Mouse (Mus musculus) gastrocnemius, postnatal 25 days (tissue): ENCODE results near the gene Mst1. TPM values are rescaled to one million over a fixed set of nuclear protein-coding genes. Genes with fewer than 3 reads are reported as not detected.

Experiments
- DNase-seq: peaks from one replicate; pipeline ENCODE4 v3.0.0; 2022
- total RNA-seq, 2 experiments: library from RNA; stranded (reverse); gene quantifications; 1 replicate in 1 of 2; 2 replicates in 1 of 2; pipeline ENCODE4 v1.2.3; 2021

Mst1 gene
- total RNA-seq, 2 experiments from 2014 or later = not detected

DNA sequence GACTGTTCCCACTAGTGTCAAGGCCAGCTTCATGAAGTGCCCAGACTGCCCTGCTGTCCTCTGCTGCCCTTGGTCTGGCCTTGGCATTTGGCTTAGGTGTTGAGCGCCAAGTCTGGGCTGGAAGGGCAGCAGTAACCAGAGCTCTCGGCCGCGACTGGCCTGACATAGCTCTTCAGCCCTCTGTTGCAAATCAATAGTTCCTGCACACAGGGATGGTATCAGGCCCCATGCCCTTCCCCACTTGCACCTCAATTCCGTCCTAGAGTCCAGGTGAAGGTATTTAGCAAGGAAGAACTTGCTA, 23.0 kb upstream of the Mst1 start:
- DNase-seq = peak; percentile 73

DNA sequence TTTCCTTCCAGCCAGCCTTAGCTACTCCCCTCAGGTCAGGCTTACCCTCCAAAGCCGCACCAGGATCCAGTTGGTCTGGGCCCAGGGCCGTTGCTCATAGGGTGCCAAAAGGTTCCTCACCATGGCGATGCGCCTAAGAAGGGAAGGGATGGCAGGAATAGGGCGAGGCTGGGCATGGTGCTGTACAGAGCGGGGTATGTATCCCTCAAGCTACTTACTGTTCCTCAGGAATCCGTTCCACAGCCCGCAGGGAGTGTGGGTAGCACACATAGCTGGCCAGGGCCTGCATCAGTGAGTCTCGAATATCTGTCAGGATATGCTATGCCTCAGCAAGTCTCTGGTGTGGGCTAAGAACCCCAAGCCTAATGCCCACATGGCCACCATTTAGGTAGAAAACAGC, 21.9 kb upstream of the Mst1 start:
- no peak for DNase-seq

DNA sequence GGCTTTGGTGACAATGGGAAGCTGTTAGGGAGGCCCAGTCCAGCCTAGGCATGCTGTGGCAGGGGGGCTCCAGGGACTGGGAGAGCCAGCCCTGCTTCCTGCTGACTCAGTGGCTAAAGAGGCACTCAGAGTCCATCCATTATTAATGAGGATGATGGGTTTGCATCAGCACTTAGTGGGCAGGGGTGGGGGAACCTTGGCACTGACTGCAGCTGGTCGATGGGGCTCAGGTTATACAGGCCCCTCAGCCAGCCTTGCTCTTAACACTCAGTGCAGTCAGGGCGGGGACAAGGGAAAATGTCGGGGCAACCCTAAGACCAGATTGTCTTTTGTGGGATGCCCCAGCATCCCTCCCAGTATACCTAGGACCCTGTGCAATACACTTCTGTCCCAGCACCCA, 18.1 kb upstream of the Mst1 start:
- no peak for DNase-seq

DNA sequence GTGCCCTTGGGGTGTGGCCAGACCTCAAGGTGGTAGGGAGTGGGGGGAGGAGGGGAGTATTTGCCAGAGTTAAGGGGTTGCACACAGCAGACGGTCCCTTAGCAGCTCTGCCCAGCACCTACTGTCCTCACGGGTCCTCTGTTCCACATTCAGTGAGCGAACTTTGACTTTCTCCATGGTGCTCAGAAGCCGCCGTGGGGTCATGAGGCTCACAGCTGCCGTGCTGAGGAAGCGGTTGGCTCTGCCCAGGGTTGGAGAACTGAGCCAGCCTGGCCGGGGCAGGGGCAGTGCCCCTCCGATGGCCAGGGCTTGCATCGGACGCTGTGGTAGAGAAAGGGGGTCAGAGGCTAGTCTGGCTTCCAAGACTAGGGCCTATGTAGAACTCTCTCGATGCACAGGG, 16.9 kb upstream of the Mst1 start:
- no peak for DNase-seq

DNA sequence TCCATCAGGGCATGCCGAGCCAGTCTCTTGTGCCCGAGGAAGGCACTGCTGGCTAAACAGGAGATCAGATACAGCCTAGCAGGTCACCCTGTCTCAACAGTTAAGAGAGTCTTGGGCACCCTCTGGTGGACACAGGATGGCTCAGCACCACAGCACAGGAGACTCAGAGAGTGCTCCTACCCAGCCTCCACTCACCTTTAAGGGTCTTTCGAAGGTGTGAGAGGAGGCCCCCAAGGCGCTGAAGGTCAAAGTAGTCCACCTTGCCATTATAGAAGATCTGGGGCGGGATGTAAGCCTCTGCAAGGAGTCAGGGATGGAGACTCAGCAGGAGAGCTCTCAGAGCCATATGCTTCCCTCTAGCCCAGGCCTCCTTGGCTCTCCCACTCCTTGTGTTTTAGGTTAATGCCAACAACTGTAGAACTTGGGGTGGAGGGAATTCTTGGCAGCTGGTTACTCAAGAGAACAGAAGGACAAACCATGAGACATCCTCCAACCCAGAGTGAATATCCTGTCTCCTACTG, 14.7 kb upstream of the Mst1 start:
- peak; percentile 70 for DNase-seq

DNA sequence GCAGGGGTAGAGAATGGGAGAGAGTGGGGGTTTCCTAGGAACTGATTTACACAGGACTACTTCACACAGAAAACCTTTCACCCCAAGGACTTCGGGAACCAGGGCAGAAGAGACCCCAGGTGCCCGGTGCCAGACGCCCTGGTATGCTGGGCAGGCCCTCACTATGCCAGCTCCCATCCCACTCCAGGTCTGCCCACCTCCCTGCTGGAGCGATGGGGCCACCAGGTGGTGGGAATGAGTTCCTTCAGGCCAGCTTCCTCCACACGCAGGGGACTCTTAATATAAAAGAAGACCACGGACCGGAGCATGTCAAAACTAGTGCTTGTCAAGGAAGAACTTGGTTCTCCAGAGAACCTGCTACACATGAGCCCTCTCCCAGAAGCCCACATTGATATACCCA, 13.0 kb upstream of the Mst1 start:
- DNase-seq = no peak

DNA sequence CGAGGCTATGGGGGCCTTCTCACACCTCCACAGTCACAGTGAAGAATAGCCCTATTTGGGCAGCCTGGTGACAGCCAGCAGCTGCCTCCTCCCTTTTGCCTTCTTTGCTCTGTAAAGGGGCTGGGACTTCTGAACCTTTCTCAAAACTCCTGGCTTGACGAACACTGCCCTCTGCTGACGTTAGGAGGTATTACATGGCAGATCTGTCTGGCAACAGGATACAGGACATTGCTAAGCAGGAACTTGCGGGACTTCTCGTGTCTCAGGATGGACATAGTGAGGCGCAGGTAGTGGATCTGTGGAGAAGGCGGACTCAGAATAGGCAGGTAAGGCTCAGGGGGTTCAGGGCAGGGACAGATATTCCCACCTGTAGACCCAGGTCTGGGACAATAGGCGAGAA, 12.3 kb upstream of the Mst1 start:
- peak; percentile 69 for DNase-seq

DNA sequence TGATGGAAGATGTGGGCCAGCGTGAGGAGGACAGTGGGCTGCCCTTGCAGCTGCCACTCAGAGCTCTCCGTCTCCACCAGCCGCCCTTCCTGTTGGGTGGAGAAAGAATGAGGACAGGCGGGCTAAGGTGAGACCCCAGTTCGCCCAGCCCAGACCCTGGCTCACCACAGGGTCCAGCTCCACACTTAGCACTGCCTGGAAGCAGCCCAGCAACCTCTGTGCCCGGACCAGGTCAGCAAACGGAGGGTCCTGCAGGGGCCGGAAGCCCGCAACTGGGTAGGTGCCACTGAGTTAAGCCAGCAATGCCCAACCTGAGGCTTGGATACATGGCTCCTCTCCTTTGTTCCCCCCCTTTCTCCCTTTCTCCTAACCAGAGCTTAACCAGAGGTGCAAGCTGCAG, 11.2 kb upstream of the Mst1 start:
- no peak for DNase-seq

DNA sequence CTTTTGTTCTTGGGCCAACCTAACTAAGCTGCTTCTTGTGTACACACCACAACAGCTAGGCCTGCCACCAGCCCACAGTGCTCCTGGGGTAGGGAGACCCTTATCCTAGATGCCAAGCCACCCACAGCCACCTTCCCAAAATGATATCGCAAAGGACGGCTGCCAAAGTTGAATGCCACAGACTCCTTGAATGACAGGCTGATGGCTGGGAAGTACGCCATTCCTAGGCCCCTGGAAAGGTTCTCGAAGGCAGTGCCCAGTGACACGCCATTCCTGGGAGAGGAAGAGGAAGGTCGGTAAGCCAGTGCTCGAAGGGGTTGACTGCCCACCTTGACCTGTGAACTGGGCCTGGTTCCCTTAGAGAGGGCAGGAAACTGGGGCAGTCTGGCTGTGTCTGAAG, 10.7 kb upstream of the Mst1 start:
- DNase-seq = no peak

DNA sequence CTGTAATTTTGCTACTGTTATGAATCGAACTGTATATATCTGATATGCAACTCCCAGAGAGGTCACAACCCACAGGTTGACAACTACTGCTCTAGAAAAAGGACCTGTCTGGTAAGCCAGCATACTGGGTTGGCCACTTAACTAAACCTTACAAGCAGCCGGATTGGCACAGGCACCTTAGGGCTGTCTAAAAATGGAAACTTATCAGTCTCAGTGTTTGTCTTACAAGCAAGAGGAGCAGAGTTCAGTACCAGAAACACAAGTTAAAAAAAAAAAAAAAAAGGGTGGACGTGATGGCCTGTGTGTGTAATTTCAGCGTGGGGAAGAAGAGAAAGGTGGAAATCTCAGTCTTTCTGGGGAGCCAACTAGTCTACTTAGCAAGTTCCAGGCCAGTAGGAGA, 8.4 kb upstream of the Mst1 start:
- DNase-seq = no peak

DNA sequence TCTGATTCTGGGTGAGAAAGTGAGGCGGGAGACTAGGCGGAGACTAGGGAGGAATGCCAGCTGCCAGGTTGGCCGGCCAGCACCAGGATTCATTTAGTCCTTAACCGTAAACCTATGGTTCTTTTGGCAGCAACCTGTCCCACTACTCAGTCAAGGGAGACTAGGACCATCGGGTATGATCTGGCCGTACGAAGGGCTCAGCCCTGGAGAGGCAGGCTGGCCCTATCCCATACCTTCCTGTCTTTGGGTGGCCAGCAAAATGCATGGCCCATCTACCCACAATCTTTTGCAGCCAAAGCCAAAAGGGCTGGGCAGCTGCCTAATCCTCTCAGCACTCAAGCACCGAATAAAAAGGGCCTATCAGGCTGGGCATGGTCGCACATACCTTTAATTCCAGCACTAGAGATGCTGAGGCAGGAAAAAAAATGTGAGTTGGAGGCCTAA, 7.7 kb upstream of the Mst1 start:
- DNase-seq = no peak

DNA sequence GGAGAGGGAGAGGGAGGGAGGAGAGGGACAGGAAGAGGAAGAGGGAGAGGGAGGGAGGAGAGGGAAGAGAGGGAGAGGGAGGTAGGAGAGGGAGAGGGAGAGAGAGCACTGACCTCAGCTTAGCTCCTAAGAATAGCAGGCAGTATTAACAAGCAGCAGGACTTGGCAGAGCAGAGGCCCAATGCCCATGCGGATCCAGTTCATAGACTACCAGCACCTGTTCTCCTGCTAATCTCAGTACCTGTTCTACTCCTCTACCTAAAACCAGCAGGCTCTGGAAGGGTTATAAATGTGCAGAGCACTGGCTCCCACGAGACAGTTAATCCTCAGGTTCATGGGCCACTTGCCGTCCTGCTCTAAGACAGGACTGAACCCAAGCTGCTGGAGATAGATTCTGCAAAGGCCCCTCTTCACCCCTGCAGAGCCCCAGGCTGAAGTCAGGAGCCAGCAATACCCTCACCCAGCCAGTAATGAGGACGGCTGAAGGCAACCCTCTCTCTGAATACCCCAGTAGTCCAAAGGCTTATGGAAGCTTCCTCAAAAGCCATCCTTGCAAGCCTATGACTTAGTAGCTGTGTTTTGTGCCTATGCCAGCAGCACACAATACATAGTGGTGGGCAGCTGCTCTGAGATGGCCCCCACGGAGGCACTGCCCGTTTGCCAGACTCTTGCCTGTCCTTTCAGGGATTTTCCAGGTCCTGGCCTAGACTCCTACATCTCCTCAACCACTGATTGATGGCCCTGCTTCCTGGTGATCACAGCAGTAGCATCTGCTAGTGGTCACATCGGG, 6.9 kb upstream of the Mst1 start:
- peak; percentile 60 for DNase-seq

DNA sequence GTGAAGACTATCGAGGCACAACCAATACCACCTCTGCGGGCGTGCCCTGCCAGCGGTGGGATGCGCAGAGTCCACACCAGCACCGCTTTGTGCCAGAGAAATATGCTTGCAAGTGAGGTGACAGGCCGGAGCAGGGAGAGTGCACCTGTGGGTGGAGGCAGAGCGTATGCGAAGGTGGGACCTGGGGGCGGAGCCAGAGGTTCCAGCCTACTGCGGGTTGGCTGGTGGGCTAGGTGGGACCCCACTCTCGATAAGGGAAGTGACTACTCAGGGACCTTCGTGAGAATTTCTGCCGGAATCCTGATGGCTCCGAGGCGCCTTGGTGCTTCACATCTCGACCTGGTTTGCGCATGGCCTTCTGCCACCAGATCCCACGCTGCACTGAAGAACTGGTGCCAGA, 2.3 kb downstream of the Mst1 start:
- DNase-seq = no peak

DNA sequence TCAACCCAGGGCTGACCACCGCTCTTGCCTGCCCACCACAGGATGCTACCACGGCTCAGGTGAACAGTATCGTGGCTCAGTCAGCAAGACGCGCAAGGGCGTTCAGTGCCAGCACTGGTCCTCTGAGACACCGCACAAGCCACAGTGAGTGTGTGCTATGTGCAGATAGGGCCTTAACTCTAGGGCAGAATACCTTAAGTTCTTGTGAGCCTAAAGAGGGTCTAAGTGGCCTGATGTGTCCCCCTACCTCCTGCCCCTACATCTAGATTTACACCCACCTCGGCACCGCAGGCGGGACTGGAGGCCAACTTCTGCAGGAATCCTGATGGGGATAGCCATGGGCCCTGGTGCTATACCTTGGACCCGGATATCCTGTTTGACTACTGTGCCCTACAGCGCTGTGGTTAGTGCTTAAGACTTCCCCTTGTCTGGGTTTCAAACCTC, 2.8 kb downstream of the Mst1 start, which contains the start of gene Rnf123:
Gene Rnf123 (minus strand): TSS at position 359 of the 444 bp plus-strand sequence.
- no peak for DNase-seq

DNA sequence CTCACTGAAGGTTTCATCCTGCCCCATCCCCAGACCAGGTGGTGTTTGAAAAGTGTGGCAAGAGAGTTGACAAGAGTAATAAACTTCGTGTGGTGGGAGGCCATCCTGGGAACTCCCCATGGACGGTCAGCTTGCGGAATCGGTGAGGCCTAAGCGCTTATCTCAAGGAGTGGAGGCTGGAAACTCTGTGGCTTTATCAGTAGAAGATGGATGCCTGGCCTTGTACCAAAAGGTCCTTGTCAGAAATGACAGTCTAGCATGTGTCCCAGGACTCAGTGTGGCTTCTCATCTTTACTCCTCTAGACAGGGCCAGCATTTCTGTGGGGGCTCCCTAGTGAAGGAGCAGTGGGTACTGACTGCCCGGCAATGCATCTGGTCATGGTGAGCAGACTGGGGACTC, 3.3 kb downstream of the Mst1 start:
- DNase-seq = no peak

DNA sequence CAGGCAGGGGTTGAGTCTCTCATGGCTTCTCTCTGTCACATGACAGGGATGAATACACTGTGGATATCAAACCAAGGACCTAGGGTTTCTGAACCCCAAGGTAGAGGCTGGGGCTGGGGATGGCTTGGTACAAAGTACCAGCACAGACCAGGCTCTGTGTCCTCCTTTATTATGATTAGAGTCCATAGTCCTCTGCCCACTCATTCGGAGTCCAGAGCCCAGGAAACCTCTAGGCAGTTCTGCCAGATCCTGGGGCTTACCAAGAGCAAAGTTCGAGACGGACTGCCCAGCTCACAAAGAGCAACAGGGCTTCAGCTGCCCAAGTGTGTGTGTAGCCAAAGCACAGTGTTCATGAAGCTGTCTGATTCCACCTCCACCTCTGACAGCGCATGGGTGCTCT, 5.0 kb downstream of the Mst1 start:
- no peak for DNase-seq

DNA sequence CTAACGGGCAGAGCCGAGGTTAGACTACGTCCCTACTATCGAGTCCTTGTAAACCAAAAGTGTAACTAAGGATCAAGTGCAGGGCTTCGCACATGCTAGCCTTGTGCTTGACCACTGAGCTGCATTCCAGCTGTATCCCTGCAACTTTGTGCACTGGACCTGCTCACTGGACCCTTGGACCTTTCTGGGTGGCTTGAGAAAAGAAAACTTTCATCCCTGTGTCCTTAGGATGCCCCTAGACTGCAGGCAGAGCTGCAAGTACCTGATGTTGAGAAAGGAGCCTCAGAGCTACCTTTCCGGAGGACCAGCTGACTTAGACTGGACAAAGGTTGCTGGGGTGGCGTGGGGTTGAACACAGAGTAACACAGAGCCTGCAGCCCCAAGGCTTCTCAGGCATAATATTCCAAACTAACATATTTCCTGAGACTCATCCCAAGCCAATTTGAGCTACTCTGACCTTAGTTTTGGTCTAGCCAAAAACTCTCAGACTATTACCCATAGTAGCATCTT, 10.4 kb downstream of the Mst1 start:
- DNase-seq = no peak

DNA sequence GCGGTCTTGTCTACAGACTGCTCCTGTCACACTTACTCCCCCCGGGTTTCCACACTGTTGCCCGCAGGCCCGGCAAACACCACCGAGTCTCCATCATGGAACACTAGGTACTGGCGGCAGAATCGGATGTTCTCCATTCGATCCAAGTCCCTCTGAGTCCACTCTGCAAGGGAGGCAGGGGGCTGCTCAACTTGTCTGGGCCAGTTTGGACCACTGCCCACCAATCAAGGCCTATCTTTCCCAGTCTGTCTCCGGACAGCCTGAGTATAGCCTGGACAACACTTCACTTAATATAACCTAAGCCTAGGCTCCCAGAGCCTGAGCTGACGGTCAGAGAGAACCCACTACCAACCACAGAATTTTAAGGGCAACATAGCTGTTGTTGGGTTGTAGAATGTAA, 13.3 kb downstream of the Mst1 start:
- no peak for DNase-seq

DNA sequence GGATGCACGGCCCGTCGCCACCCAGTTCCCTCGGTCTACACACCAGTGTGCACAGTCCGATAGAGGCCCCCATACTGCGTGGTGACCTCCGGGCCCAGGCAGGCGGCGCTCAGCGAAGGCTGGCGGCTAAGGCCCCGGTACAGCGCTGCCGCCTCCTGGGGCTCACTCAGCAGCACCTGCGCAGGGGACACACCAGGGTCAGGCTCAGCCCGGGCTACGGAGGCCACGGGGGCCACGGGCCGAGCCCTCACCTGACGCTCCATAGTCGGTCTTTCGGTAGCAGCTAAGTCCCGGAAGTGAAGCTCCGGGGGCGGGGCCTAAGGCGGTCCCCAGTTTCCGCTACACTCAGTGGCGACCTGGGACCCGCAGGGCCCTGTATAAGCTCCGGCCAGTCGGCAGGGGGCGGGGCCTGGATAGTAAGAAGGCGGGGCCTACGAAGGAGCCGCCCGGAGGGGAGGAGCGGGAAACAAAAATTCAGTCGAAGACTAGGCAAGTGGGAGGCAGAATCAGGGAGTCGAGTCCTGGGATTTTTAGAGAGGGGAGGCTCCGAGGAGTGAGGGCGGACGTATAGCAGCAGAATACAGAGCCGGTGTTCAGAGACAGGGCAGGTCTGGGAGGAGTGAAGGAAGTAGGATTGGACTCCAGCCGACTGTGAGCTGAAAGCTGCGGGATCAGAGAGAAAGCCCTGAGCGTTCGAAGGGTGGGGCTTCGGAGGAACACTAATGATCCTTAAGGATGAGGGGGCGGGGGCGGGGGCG, 14.1 kb downstream of the Mst1 start, which contains the start of gene Apeh:
Gene Apeh (minus strand): TSS at position 423 of the 758 bp plus-strand sequence.
- peak; percentile 93 for DNase-seq

DNA sequence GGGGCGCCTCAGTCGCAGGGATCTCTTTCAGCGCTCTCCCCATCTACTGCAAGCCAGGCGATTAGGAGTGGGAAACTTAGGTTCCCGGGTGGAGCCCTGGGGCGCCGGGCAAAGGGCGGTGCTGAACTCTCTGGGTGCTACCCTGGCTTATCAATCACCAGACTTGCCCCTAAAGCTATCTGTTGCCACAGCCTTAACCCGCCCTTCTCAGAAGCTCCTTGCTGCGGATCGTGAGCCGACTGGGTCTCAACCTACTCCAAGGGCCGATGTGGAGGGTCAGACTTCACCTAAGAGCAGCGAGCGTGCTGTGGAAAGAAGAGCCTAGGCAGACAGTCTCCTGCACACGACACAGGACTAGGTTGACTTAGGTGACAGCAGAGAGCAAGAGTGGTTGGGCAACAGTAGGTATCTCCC, 14.8 kb downstream of the Mst1 start:
- DNase-seq = no peak

DNA sequence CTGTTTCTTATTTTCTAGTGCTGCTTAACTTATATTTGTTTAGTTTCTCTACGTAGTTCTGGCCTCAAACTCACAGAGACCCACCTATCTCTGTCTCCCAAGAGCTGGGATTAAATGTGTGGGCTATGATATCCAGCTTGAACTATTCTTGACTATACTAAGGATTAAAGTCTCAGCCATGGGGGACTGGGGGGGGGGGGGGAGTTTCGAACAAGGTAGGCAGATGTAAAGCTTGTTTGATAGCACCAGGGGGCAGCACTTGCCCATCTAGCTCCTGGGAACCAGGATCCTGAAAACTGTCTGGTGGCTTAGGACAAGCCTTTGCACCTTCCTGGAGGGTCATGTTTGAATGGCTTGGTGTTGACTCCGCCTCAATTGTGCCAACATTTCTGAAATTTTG, 15.3 kb downstream of the Mst1 start:
- no peak for DNase-seq

DNA sequence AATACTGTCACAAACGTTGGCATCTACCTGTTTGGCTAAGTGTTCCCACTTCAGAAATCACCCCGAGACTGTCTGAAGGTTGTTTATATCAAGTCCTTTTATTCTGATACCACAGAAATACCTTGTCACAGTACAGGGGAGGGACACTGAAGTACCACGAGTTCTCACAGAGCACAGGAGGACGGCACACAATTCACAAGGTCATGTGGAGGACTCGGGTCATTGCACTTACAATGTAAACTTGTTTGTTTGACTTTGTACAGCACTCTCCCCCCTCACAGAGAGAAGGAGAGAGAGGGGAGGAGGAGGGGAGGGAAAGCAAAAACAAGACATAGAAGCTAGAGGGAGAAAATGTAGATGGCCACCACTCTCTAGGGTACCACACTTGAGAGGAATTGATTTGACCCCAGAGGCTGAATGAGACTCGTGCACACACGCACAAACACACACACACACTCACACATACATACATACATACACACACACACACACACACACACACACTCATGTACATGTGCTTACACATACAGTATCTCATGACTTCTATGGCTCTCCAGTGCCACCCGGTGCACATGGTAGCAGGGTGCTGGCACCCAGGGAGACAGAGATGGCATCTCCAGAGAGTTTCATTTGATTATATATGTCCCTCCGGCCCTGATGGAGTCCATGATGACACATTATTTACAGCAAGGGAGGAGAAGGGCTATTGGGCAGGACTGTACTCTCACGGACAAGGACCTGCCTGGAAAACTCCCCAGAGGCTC, 15.9 kb downstream of the Mst1 start:
- no peak for DNase-seq

DNA sequence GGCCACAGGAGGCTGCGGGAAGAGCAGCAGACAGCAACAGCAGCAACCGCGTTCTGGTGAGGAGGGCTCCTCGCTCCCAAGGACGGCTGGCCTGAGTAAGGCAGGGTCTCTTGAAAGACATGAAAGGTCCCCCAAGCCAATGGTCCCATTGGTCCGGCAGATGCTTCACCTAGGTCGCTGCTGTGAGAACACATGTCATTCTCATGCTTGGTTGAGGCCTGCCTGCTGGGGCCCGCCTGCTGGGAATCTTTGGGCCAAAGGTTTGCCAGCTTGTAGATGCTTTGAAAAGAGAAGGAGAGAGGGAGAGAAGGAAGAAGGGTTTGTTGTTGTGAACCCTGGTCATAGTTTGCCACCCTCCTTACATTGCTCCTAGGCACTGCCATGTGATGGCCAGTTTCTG, 19.4 kb downstream of the Mst1 start:
- DNase-seq = no peak
